Mouse (Mus musculus): ENCODE results near the gene Hoxd9. TPM values are rescaled to one million over a fixed set of nuclear protein-coding genes. Genes with fewer than 3 reads are reported as not detected.

The Hoxd9 gene
- polyA plus RNA-seq, 1 experiment: not detected

GRCm38 (mm10) chr2:74730331-74730730 lies 32.8 kb downstream of the Hoxd9 start:
- H3K9me3 ChIP-seq: no peaks in the 10 kb centered on the region
- no peaks in the 10 kb centered on the region for H3K36me3 ChIP-seq (replicated peaks; ENCODE audit: low read length)
- TF ChIP-seq FLI1 (IDR thresholded peaks at IDR 0.05; ENCODE audit: low read length) (no peak), GATA1 (IDR thresholded peaks at IDR 0.05; ENCODE audit: borderline replicate concordance, low read length) (no peak)
- H3K4me3 ChIP-seq (replicated peaks): no peak overlapping the region
- peaks cover 90% of the 10 kb centered on the region for H3K27me3 ChIP-seq (replicated peaks)
- H3K4me1 ChIP-seq: peaks cover 6% of the 10 kb centered on the region

GRCm38 (mm10) chr2:74731055-74731454 lies 33.5 kb downstream of the Hoxd9 start:
- Histone ChIP-seq H3K36me3 (replicated peaks; ENCODE audit: low read length) (no peaks in the 10 kb centered on the region), H3K4me1 (peaks cover 12% of the 10 kb centered on the region), H3K9me3 (no peaks in the 10 kb centered on the region), H3K4me3 (replicated peaks) (no peak overlapping the region), H3K27me3 (replicated peaks) (peaks cover 91% of the 10 kb centered on the region)
- TF ChIP-seq GATA1 (IDR thresholded peaks at IDR 0.05; ENCODE audit: borderline replicate concordance, low read length) (no peak), FLI1 (IDR thresholded peaks at IDR 0.05; ENCODE audit: low read length) (no peak)

- Histone ChIP-seq H3K4me1 (peaks cover 17% of the 10 kb centered on the region), H3K4me3 (replicated peaks) (no peak overlapping the region), H3K9me3 (no peaks in the 10 kb centered on the region; the same call in 1 of the 2 replicates), H3K27me3 (replicated peaks) (peaks cover 91% of the 10 kb centered on the region), H3K36me3 (replicated peaks; ENCODE audit: low read length) (no peaks in the 10 kb centered on the region)
- TF ChIP-seq FLI1 (IDR thresholded peaks at IDR 0.05; ENCODE audit: low read length): no peak
- no peak for TF ChIP-seq GATA1 (IDR thresholded peaks at IDR 0.05; ENCODE audit: borderline replicate concordance, low read length)
Observed at GRCm38 (mm10) chr2:74731799-74732512, 34.4 kb downstream of the Hoxd9 start.

GRCm38 (mm10) chr2:74732513-74733316 lies 35.2 kb downstream of the Hoxd9 start:
- Histone ChIP-seq H3K4me3 (replicated peaks) (peak overlapping the region; percentile 14), H3K27me3 (replicated peaks) (peaks cover 91% of the 10 kb centered on the region), H3K9me3 (no peaks in the 10 kb centered on the region; the same call in 1 of the 2 replicates), H3K36me3 (replicated peaks; ENCODE audit: low read length) (no peaks in the 10 kb centered on the region), H3K4me1 (peaks cover 17% of the 10 kb centered on the region)
- no peak for TF ChIP-seq FLI1 (IDR thresholded peaks at IDR 0.05; ENCODE audit: low read length)
- TF ChIP-seq GATA1 (IDR thresholded peaks at IDR 0.05; ENCODE audit: borderline replicate concordance, low read length): no peak

- TF ChIP-seq FLI1 (IDR thresholded peaks at IDR 0.05; ENCODE audit: low read length) (no peak), GATA1 (IDR thresholded peaks at IDR 0.05; ENCODE audit: borderline replicate concordance, low read length) (no peak)
- Histone ChIP-seq H3K27me3 (replicated peaks) (peaks cover 91% of the 10 kb centered on the region), H3K4me1 (peaks cover 17% of the 10 kb centered on the region), H3K9me3 (peaks cover 3% of the 10 kb centered on the region), H3K36me3 (replicated peaks; ENCODE audit: low read length) (no peaks in the 10 kb centered on the region), H3K4me3 (replicated peaks) (no peak overlapping the region)
Observed at GRCm38 (mm10) chr2:74733317-74733661, 35.8 kb downstream of the Hoxd9 start.

- TF ChIP-seq GATA1 (IDR thresholded peaks at IDR 0.05; ENCODE audit: borderline replicate concordance, low read length) (no peak), FLI1 (IDR thresholded peaks at IDR 0.05; ENCODE audit: low read length) (no peak)
- peaks cover 5% of the 10 kb centered on the region for H3K9me3 ChIP-seq
- peaks cover 92% of the 10 kb centered on the region for H3K27me3 ChIP-seq (replicated peaks)
- H3K4me1 ChIP-seq: peaks cover 17% of the 10 kb centered on the region
- H3K4me3 ChIP-seq (replicated peaks): no peak overlapping the region
- H3K36me3 ChIP-seq (replicated peaks; ENCODE audit: low read length): no peaks in the 10 kb centered on the region
Observed at GRCm38 (mm10) chr2:74733765-74734164, 36.2 kb downstream of the Hoxd9 start.

GRCm38 (mm10) chr2:74734451-74734850 lies 36.9 kb downstream of the Hoxd9 start:
- Histone ChIP-seq H3K36me3 (replicated peaks; ENCODE audit: low read length) (no peaks in the 10 kb centered on the region), H3K4me3 (replicated peaks) (no peak overlapping the region), H3K9me3 (peaks cover 5% of the 10 kb centered on the region), H3K4me1 (peaks cover 17% of the 10 kb centered on the region), H3K27me3 (replicated peaks) (peaks cover 94% of the 10 kb centered on the region)
- TF ChIP-seq FLI1 (IDR thresholded peaks at IDR 0.05; ENCODE audit: low read length) (no peak), GATA1 (IDR thresholded peaks at IDR 0.05; ENCODE audit: borderline replicate concordance, low read length) (no peak)

GRCm38 (mm10) chr2:74734996-74735811 lies 37.7 kb downstream of the Hoxd9 start:
- Histone ChIP-seq H3K9me3 (peaks cover 6% of the 10 kb centered on the region), H3K27me3 (replicated peaks) (peaks cover 97% of the 10 kb centered on the region), H3K36me3 (replicated peaks; ENCODE audit: low read length) (no peaks in the 10 kb centered on the region), H3K4me3 (replicated peaks) (no peak overlapping the region), H3K4me1 (peaks cover 18% of the 10 kb centered on the region)
- TF ChIP-seq FLI1 (IDR thresholded peaks at IDR 0.05; ENCODE audit: low read length) (no peak), GATA1 (IDR thresholded peaks at IDR 0.05; ENCODE audit: borderline replicate concordance, low read length) (no peak)

GRCm38 (mm10) chr2:74735851-74736687 lies 38.5 kb downstream of the Hoxd9 start:
- Histone ChIP-seq H3K36me3 (replicated peaks; ENCODE audit: low read length) (no peaks in the 10 kb centered on the region), H3K4me3 (replicated peaks) (no peak overlapping the region), H3K4me1 (peaks cover 24% of the 10 kb centered on the region), H3K27me3 (replicated peaks) (peaks cover 97% of the 10 kb centered on the region), H3K9me3 (peaks cover 8% of the 10 kb centered on the region)
- TF ChIP-seq GATA1 (IDR thresholded peaks at IDR 0.05; ENCODE audit: borderline replicate concordance, low read length) (no peak), FLI1 (IDR thresholded peaks at IDR 0.05; ENCODE audit: low read length) (no peak)

Data from megakaryocyte, embryonic 14.5 days (primary cell).